Mouse (Mus musculus) heart, embryonic 14.5 days (tissue): Measurements from ENCODE around the gene Dennd2d. TPM values are rescaled to one million over a fixed set of nuclear protein-coding genes. Genes with fewer than 3 reads are reported as not detected.

ENCODE experiments used
- ATAC-seq: fragments of 200-750 bp; cut with Nextera tagmentation; 2 replicates; pipeline ENCODE4 v1.8.0; 2017; ENCODE audit warnings: low read depth, moderate TSS enrichment; ENCODE audit not compliant: insufficient number of reproducible peaks, insufficient read depth, low FRiP score
- H3K27ac ChIP-seq, 2 experiments: fragments of 200-500 bp in 1 of 2; fragments of 300-500 bp in 1 of 2; sonication (generic) in 1 of 2; replicated peaks in 1 of 2; 2 replicates each; pipeline ENCODE4 v1.5.1; 2012 to 2014; ENCODE audit warnings: low read depth in 2 of 2, low read length in 2 of 2, control low read depth in 1 of 2, mild to moderate bottlenecking in 1 of 2, mixed read lengths in 1 of 2; ENCODE audit not compliant: control insufficient read depth in 1 of 2, insufficient read depth in 1 of 2
- H3K27me3 ChIP-seq: fragments of 300-500 bp; sonication (generic); 2 replicates; pipeline ENCODE4 v1.6.1; 2014; ENCODE audit warnings: mild to moderate bottlenecking, low read length, control low read depth; ENCODE audit not compliant: control insufficient read depth, insufficient read depth
- H3K36me3 ChIP-seq: fragments of 300-500 bp; sonication (generic); 2 replicates; pipeline ENCODE4 v1.6.1; 2014; ENCODE audit warnings: mild to moderate bottlenecking, control low read depth, low read length, mixed read lengths; ENCODE audit not compliant: control insufficient read depth, insufficient read depth
- H3K4me1 ChIP-seq, 2 experiments: fragments of 200-500 bp in 1 of 2; fragments of 300-500 bp in 1 of 2; sonication (generic) in 1 of 2; 2 replicates each; pipeline ENCODE4 v1.6.1; 2012 to 2014; ENCODE audit warnings: low read length in 2 of 2, control low read depth in 1 of 2, mixed read lengths in 1 of 2; ENCODE audit not compliant: control insufficient read depth in 2 of 2, insufficient read depth in 2 of 2
- H3K4me2 ChIP-seq: fragments of 300-500 bp; sonication (generic); 2 replicates; pipeline ENCODE4 v1.6.1; 2014; ENCODE audit warnings: mild to moderate bottlenecking, low read length
- H3K4me3 ChIP-seq, 2 experiments: fragments of 200-500 bp in 1 of 2; fragments of 300-500 bp in 1 of 2; sonication (generic) in 1 of 2; 2 replicates each; pipeline ENCODE4 v1.5.1; 2012 to 2014; ENCODE audit warnings: low read length in 2 of 2, mild to moderate bottlenecking in 2 of 2, control low read depth in 1 of 2, low read depth in 1 of 2, moderate library complexity in 1 of 2; ENCODE audit not compliant: control insufficient read depth in 1 of 2, insufficient read depth in 1 of 2
- H3K9ac ChIP-seq: fragments of 300-500 bp; sonication (generic); 2 replicates; pipeline ENCODE4 v1.6.1; 2014; ENCODE audit warnings: mild to moderate bottlenecking, low read length
- H3K9me3 ChIP-seq: fragments of 300-500 bp; sonication (generic); 2 replicates; pipeline ENCODE4 v1.6.1; 2016; ENCODE audit warnings: low read length, control low read depth; ENCODE audit not compliant: control insufficient read depth
- WGBS: fragments of 180-500 bp; shearing (Covaris S2); extraction: QIAGEN DNeasy Blood & Tissue Kit; methylation state at CpG from one replicate; pipeline ENCODE4 v1.1.7; 2014; 5-methylcytosine and 5-hydroxymethylcytosine counted together
- polyA plus RNA-seq: library from polyadenylated mRNA; unstranded; fragments of >200 nt; fragmentation: Nextera tagmentation; extraction: Ambion mirVana; gene quantifications from 2 replicates; pipeline ENCODE4 v1.2.1, GENCODE M21; 2014

Dennd2d gene
- 1.7 and 2.5 TPM in 2 replicates for polyA plus RNA-seq

GRCm38 (mm10) chr3:106482281-106483081, at the start of gene Dennd2d:
Gene Dennd2d, plus strand, starts transcription at chr3:106482405.
- H3K9me3 ChIP-seq = no peaks in the 10 kb centered on the region
- H3K4me3 ChIP-seq = peak within 1 kb of the TSS; percentile 65 to 66
- H3K27me3 ChIP-seq = no peaks in the 10 kb centered on the region
- peak within 1 kb of the TSS; percentile 69 for H3K9ac ChIP-seq
- 2% methylated on average over 44 of the region's 44 CpGs for WGBS
- H3K4me1 ChIP-seq = peaks cover 3 to 10% of the 10 kb centered on the region in 2 experiments; a peak in 2 of 4 replicates
- no peak within 1 kb of the TSS for H3K27ac ChIP-seq
- ATAC-seq = no peak
- H3K4me2 ChIP-seq = peak within 1 kb of the TSS; percentile 89
- no peaks in the 10 kb centered on the region for H3K36me3 ChIP-seq

GRCm38 (mm10) chr3:106448571-106448970, 33.6 kb upstream of the Dennd2d start:
- Histone ChIP-seq H3K36me3 (no peaks in the 10 kb centered on the region), H3K9me3 (0 out of 2 replicates have a peak, but pooled peaks cover under 1% of the 10 kb centered on the region), H3K9ac (no peak overlapping the region), H3K4me1 (no peaks in the 10 kb centered on the region), H3K27ac (no peak overlapping the region), H3K4me2 (no peak overlapping the region), H3K4me3 (no peak overlapping the region), H3K27me3 (no peaks in the 10 kb centered on the region)
- ATAC-seq = no peak

- Histone ChIP-seq H3K4me2 (no peak overlapping the region), H3K9me3 (no peaks in the 10 kb centered on the region), H3K36me3 (no peaks in the 10 kb centered on the region), H3K4me3 (no peak overlapping the region), H3K27ac (no peak overlapping the region), H3K9ac (no peak overlapping the region), H3K4me1 (no peaks in the 10 kb centered on the region), H3K27me3 (no peaks in the 10 kb centered on the region)
- ATAC-seq = no peak
These were observed 33.2 kb upstream of the Dennd2d start for GRCm38 (mm10) chr3:106448995-106449394.

GRCm38 (mm10) chr3:106449567-106449966, 32.6 kb upstream of the Dennd2d start:
- no peak overlapping the region for H3K9ac ChIP-seq
- H3K36me3 ChIP-seq = no peaks in the 10 kb centered on the region
- H3K4me3 ChIP-seq = no peak overlapping the region
- no peaks in the 10 kb centered on the region for H3K27me3 ChIP-seq
- no peaks in the 10 kb centered on the region for H3K4me1 ChIP-seq
- WGBS = 64% methylated on average over 4 of the region's 4 CpGs
- no peak for ATAC-seq
- no peaks in the 10 kb centered on the region for H3K9me3 ChIP-seq
- H3K4me2 ChIP-seq = no peak overlapping the region
- H3K27ac ChIP-seq = no peak overlapping the region

GRCm38 (mm10) chr3:106452616-106453015, 29.6 kb upstream of the Dennd2d start:
- no peaks in the 10 kb centered on the region for H3K9me3 ChIP-seq
- H3K27me3 ChIP-seq = no peaks in the 10 kb centered on the region
- no peak overlapping the region for H3K4me2 ChIP-seq
- H3K4me3 ChIP-seq = no peak overlapping the region
- WGBS = 62% methylated on average over 4 of the region's 4 CpGs
- ATAC-seq = no peak
- no peak overlapping the region for H3K9ac ChIP-seq
- H3K27ac ChIP-seq = no peak overlapping the region
- no peaks in the 10 kb centered on the region for H3K36me3 ChIP-seq
- H3K4me1 ChIP-seq = no peaks in the 10 kb centered on the region

- no peak overlapping the region for H3K27ac ChIP-seq
- 67% methylated on average over 2 of the region's 2 CpGs for WGBS
- H3K4me1 ChIP-seq = no peaks in the 10 kb centered on the region
- no peaks in the 10 kb centered on the region for H3K36me3 ChIP-seq
- H3K4me2 ChIP-seq = no peak overlapping the region
- no peaks in the 10 kb centered on the region for H3K9me3 ChIP-seq
- no peak overlapping the region for H3K4me3 ChIP-seq
- no peak for ATAC-seq
- H3K9ac ChIP-seq = no peak overlapping the region
- no peaks in the 10 kb centered on the region for H3K27me3 ChIP-seq
These were observed 24.8 kb upstream of the Dennd2d start for GRCm38 (mm10) chr3:106457298-106457869.

GRCm38 (mm10) chr3:106462059-106462470, 20.1 kb upstream of the Dennd2d start:
- no peaks in the 10 kb centered on the region for H3K9me3 ChIP-seq
- H3K4me1 ChIP-seq = no peaks in the 10 kb centered on the region
- no peaks in the 10 kb centered on the region for H3K27me3 ChIP-seq
- H3K4me3 ChIP-seq = no peak overlapping the region
- H3K4me2 ChIP-seq = no peak overlapping the region
- no peak overlapping the region for H3K27ac ChIP-seq
- no peaks in the 10 kb centered on the region for H3K36me3 ChIP-seq
- 80% methylated on average over 2 of the region's 2 CpGs for WGBS
- H3K9ac ChIP-seq = no peak overlapping the region
- no peak for ATAC-seq
